Mouse (Mus musculus) forebrain, embryonic 12.5 days (tissue): ENCODE results near the gene Scn3a. TPM values are rescaled to one million over a fixed set of nuclear protein-coding genes. Genes with fewer than 3 reads are reported as not detected.
"Not testable (repeated sequence)": the region's sequence is repeated elsewhere in the genome, so short reads cannot be mapped to it uniquely, and the experiment has no call there.

Source experiments
- ATAC-seq: fragments of 200-750 bp; cut with Nextera tagmentation; 2 replicates; pipeline ENCODE4 v1.8.0; 2017; ENCODE audit warnings: moderate TSS enrichment; ENCODE audit not compliant: low FRiP score
- H3K27ac ChIP-seq: fragments of 300-500 bp; sonication (generic); 2 replicates; pipeline ENCODE4 v1.5.1; 2016; ENCODE audit warnings: mild to moderate bottlenecking
- H3K27me3 ChIP-seq: fragments of 300-500 bp; sonication (generic); 2 replicates; pipeline ENCODE4 v1.6.1; 2016; ENCODE audit warnings: mild to moderate bottlenecking
- H3K36me3 ChIP-seq: fragments of 300-500 bp; sonication (generic); replicated peaks from 2 replicates; pipeline ENCODE4 v1.6.1; 2016; ENCODE audit warnings: mild to moderate bottlenecking
- H3K4me1 ChIP-seq: fragments of 300-500 bp; sonication (generic); 2 replicates; pipeline ENCODE4 v1.6.1; 2016
- H3K4me2 ChIP-seq: fragments of 300-500 bp; sonication (generic); 2 replicates; pipeline ENCODE4 v1.6.1; 2016; ENCODE audit warnings: mild to moderate bottlenecking, moderate library complexity
- H3K4me3 ChIP-seq: fragments of 300-500 bp; sonication (generic); replicated peaks from 2 replicates; pipeline ENCODE4 v1.5.1; 2016; ENCODE audit warnings: mild to moderate bottlenecking
- H3K9ac ChIP-seq: fragments of 300-500 bp; sonication (generic); 2 replicates; pipeline ENCODE4 v1.6.1; 2016; ENCODE audit warnings: mild to moderate bottlenecking
- H3K9me3 ChIP-seq: fragments of 300-500 bp; sonication (generic); 2 replicates; pipeline ENCODE4 v1.6.1; 2016
- WGBS: fragments of 180-500 bp; shearing (Covaris S2); methylation state at CpG from one replicate; pipeline ENCODE4 v1.1.7; 2016; 5-methylcytosine and 5-hydroxymethylcytosine counted together
- polyA plus RNA-seq: library from polyadenylated mRNA; unstranded; fragments of >200 nt; fragmentation: Nextera tagmentation; extraction: Ambion mirVana; gene quantifications from 2 replicates; pipeline ENCODE4 v1.2.1, GENCODE M21; 2016

The Scn3a gene
- polyA plus RNA-seq, 1 experiment from 2014 or later: 40.8 TPM

DNA sequence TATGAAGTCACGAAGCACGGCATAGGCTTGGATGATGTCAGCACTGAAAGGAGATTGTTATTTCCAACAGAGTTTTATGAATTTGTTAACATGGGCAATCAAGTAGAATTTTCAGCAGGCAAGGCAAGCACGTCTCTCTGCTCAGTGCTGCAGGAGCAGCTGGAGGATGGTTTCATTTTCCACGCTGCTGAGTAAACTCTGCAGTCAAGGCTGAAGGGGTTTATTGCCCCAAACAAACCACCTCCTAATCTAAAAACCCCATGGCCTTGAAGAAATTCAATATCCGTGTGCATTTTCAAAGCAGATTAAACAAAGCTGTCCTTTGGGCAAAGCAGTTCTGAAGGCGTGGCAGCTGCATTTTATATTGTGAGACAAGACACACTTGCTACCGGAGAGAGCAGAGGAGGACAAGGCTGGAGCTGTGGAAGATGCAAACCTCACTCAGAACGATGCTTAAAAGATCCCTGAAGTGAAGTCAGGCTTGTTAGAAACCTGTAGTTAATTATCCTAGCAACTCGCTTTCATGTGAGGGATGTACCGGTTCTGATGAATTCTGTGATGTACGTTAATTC lies 96.0 kb downstream of the Scn3a start:
- Histone ChIP-seq H3K4me3 (no peak overlapping the region), H3K9me3 (no peaks in the 10 kb centered on the region), H3K27me3 (no peaks in the 10 kb centered on the region), H3K4me1 (no peaks in the 10 kb centered on the region), H3K9ac (no peak overlapping the region), H3K4me2 (no peak overlapping the region), H3K36me3 (peaks cover 7% of the 10 kb centered on the region), H3K27ac (0 out of 2 replicates have a peak overlapping the region, but pooled peaks have one; percentile 13)
- 62% methylated on average over 11 of the region's 11 CpGs for WGBS
- ATAC-seq: no peak

DNA sequence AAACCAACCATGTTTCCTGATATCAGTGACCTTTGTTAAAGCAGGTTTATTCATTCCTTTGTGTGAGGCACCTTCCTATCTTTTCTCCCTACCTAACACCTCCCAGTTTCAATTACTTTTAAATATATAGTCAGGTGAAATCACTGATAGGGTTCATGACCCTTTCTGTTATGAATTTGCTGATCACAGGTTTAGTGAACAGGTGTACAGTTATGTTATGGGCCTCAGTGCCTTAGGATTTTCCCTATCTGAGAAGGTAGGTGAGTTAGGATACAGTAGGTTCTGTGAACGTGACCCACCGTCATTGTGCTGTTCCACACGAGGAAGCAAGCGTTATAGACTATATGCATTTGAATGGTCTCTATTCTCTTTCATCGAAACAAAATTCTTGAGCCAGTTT lies 101.7 kb downstream of the Scn3a start:
- H3K4me2 ChIP-seq: no peak overlapping the region
- ATAC-seq: no peak
- no peaks in the 10 kb centered on the region for H3K27me3 ChIP-seq
- no peak overlapping the region for H3K9ac ChIP-seq
- peaks cover 13% of the 10 kb centered on the region; the same call in 1 of the 2 replicates for H3K36me3 ChIP-seq
- 95% methylated on average over 5 of the region's 5 CpGs for WGBS
- H3K4me1 ChIP-seq: no peaks in the 10 kb centered on the region
- no peaks in the 10 kb centered on the region for H3K9me3 ChIP-seq
- H3K27ac ChIP-seq: no peak overlapping the region
- no peak overlapping the region for H3K4me3 ChIP-seq

DNA sequence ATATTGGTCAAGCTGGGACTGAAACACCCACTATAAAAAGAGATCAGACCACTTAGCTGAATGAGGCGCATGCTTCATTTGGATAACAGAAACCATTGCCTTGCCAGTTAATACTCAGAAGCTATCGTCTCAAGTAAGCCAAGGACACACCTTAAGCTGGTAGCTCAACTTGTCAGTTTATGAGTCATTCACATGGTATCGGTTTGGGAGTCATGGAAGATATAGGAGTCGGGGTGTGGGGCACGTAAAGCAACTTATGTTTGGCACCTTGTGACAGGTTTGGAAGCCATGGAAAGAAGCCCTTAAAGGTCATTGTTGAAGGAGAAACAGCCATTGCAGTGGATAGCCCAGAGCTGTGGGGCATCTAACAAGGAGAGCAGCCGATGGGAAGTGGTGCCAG lies 113.7 kb downstream of the Scn3a start:
- Histone ChIP-seq H3K27me3 (no peaks in the 10 kb centered on the region), H3K27ac (no peak overlapping the region), H3K9ac (no peak overlapping the region), H3K4me1 (peaks cover 9% of the 10 kb centered on the region; the same call in 1 of the 2 replicates), H3K36me3 (no peaks in the 10 kb centered on the region), H3K9me3 (no peaks in the 10 kb centered on the region), H3K4me2 (no peak overlapping the region), H3K4me3 (no peak overlapping the region)
- 96% methylated on average over 6 of the region's 6 CpGs for WGBS
- ATAC-seq: no peak

DNA sequence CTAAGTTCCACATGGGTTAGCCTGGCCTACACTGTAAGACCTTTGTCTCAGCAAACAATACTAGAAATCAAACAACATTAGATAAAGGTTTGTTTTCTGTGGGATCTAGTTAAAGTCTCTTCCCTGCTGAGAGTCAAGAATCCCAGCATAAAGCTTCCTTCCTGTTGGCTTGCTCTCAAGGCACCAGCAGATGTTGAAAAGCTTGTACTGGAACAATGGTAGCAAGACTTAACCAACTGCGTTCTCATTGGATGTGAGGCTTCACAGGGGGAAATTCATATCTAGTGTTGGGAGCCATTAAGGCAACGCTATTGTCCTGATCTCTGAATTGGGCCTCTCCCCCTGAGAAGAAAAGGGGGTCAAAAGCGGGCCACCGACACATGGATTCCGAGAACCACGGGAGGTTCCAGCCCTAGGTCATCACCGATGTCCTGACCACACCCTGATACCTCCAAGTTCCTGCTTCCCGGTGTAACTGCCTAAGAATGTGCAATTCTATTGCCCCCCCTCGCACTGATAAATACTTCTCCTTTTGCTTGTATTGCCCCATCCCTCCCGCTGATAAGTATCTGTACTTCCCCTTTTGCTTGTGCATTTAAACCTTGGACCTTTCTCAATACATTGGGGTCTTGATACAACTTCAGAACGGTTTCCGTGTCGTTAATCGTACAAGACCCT lies 115.9 kb downstream of the Scn3a start:
- not testable (repeated sequence) for H3K4me2 ChIP-seq, H3K4me3 ChIP-seq, H3K36me3 ChIP-seq, H3K9me3 ChIP-seq, H3K27ac ChIP-seq, H3K4me1 ChIP-seq, H3K27me3 ChIP-seq, H3K9ac ChIP-seq, ATAC-seq
- WGBS: 94% methylated on average over 14 of the region's 14 CpGs

- no peaks in the 10 kb centered on the region for H3K36me3 ChIP-seq
- peak; percentile 46; the same call in 1 of the 2 replicates for ATAC-seq
- no peak overlapping the region for H3K4me2 ChIP-seq
- H3K27ac ChIP-seq: no peak overlapping the region
- H3K4me1 ChIP-seq: peaks cover 6% of the 10 kb centered on the region; the same call in 1 of the 2 replicates
- no peak overlapping the region for H3K4me3 ChIP-seq
- no peak overlapping the region for H3K9ac ChIP-seq
- H3K9me3 ChIP-seq: no peaks in the 10 kb centered on the region
- 38% methylated on average over 2 of the region's 2 CpGs for WGBS
- H3K27me3 ChIP-seq: no peaks in the 10 kb centered on the region
Measured at GRCm38 (mm10) chr2:65450449-65451360, 116.7 kb downstream of the Scn3a start.

DNA sequence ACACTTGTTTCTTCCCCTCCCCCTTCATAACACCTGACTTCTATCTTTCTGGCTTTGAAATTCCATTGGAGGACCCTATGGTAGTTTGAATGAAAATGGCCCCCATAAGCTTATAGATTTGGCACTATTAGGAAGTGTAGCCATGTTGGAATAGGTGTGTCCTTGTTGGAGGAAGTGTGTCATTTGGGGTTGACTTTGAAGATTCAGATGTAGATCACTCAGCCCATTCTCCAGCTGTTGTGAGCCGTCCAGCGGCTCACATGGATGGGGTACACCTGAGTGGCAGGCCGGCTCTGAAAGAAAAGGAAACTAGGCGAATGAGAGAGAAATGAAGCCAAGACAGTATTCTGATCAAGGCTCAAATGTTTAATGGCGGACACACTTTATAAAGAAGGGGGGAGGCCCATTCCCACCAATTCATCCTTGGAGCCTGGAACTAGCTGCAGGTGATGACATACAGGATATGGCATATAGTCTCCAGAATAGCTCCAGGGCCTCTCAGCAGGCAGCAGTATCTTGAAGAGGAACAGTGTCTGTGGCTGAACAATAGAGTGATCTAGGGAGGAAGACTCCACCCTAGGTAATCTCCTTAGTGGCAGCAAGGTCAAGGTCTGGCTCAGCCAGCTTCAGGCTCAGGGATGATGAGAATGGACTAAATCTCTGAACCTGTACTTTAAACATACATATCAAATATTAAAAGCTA lies 118.2 kb downstream of the Scn3a start:
- H3K9ac ChIP-seq: no peak overlapping the region
- 91% methylated on average over 5 of the region's 5 CpGs for WGBS

DNA sequence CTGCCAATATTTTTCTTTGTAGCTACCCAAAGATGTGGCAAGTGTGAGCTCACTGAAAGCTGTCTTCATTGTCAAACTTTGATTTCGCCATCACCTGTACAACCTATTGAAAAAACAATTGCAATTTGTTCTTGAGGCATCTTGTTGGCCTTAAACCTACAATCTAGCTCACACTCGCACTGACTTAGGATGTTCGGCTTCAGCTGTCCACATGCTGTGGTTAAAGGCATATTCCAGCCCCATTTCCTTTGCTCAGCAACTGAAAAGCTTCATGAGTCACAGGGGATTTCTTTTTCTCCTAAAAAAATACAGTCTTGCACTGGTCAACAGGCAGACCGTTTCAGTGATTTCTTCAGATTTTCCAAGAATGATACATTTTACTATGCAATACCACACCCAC lies 124.3 kb downstream of the Scn3a start:
- Histone ChIP-seq H3K27ac (no peak overlapping the region), H3K36me3 (no peaks in the 10 kb centered on the region), H3K4me1 (no peaks in the 10 kb centered on the region), H3K4me2 (no peak overlapping the region), H3K27me3 (no peaks in the 10 kb centered on the region), H3K9ac (no peak overlapping the region), H3K9me3 (no peaks in the 10 kb centered on the region), H3K4me3 (no peak overlapping the region)
- 89% methylated on average over 4 of the region's 4 CpGs for WGBS
- ATAC-seq: no peak

More for the DNA sequence above, 118.2 kb downstream of the Scn3a start:
- Histone ChIP-seq H3K9me3 (no peaks in the 10 kb centered on the region), H3K4me3 (no peak overlapping the region), H3K36me3 (no peaks in the 10 kb centered on the region), H3K4me2 (no peak overlapping the region), H3K27ac (no peak overlapping the region), H3K27me3 (no peaks in the 10 kb centered on the region), H3K4me1 (peaks cover 6% of the 10 kb centered on the region; the same call in 1 of the 2 replicates)
- ATAC-seq: no peak

- Histone ChIP-seq H3K9me3 (no peaks in the 10 kb centered on the region), H3K9ac (no peak overlapping the region), H3K4me2 (no peak overlapping the region), H3K36me3 (no peaks in the 10 kb centered on the region), H3K27me3 (no peaks in the 10 kb centered on the region), H3K27ac (no peak overlapping the region), H3K4me3 (no peak overlapping the region), H3K4me1 (no peaks in the 10 kb centered on the region)
- 79% methylated on average over 5 of the region's 5 CpGs for WGBS
- no peak for ATAC-seq
Measured at GRCm38 (mm10) chr2:65441566-65441965, 125.9 kb downstream of the Scn3a start.

DNA sequence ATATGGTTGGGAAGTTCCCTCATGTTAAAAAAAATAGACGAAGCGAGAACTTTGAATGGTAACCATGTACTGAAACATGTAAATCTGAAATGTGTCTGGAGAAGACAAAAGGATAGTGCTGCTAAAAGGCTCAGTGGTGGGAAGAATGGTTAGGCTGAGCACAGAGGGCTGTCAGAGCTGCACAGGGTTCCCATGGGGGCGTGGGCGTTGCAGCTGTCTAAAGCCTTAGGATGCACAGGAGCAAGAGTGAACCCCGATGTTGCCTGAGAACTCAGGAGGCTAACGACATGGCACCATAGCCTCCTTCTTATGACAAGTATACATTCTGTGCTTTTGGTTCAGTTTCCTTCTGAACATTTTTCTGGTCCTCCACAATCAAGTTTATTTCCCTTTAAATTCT lies 126.3 kb downstream of the Scn3a start:
- no peak overlapping the region for H3K4me3 ChIP-seq
- ATAC-seq: no peak
- no peaks in the 10 kb centered on the region for H3K9me3 ChIP-seq
- 84% methylated on average over 6 of the region's 6 CpGs for WGBS
- H3K4me2 ChIP-seq: no peak overlapping the region
- H3K4me1 ChIP-seq: no peaks in the 10 kb centered on the region
- H3K27ac ChIP-seq: no peak overlapping the region
- no peaks in the 10 kb centered on the region for H3K36me3 ChIP-seq
- H3K27me3 ChIP-seq: no peaks in the 10 kb centered on the region
- H3K9ac ChIP-seq: no peak overlapping the region

DNA sequence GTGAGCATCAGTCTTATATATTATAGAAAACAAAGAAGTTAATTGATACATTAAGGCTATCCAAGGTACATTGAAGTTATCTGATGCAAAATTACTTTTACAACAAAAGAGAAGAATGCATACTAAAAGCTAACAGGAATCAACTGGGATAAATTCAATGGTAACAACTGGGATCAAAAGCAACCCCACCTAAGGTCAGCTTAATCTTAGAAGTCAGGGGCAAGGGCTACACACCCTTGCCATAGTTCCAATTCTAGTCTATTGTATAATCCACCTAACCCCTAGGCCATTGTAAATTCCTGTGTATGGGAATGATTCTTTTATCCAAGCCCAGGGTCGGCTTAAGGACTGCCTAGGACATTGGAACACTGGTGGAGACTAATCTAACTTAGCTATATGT lies 130.5 kb downstream of the Scn3a start:
- Histone ChIP-seq H3K9me3 (no peaks in the 10 kb centered on the region), H3K4me1 (no peaks in the 10 kb centered on the region), H3K36me3 (no peaks in the 10 kb centered on the region), H3K9ac (no peak overlapping the region), H3K4me2 (no peak overlapping the region), H3K27me3 (no peaks in the 10 kb centered on the region), H3K4me3 (no peak overlapping the region), H3K27ac (no peak overlapping the region)
- no peak for ATAC-seq
- WGBS: 43% methylated on average over 1 of the region's 1 CpGs

DNA sequence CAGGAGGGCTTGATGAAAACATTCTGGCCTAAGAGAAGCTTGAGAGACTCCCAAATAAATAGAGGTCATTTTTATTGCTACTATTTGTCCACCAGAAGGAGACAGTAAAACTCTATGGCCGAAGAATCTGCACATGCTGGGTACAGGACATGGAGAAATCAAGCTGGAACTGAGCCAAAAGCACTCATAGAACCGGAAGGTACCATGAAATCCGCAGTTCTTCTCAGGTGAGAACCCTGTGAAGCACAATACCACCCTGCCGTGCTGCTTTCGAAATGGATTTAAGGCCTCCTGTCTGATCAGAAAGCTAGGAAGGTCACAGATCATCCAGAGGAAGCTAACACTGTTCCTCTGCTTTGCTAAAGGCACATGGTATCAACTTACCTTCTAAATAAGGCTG lies 143.9 kb downstream of the Scn3a start:
- 67% methylated on average over 5 of the region's 5 CpGs for WGBS

More for the DNA sequence above, 143.9 kb downstream of the Scn3a start:
- H3K27ac ChIP-seq: no peak overlapping the region
- H3K4me2 ChIP-seq: no peak overlapping the region
- no peak overlapping the region for H3K4me3 ChIP-seq
- H3K4me1 ChIP-seq: peaks cover 8% of the 10 kb centered on the region; the same call in 1 of the 2 replicates
- ATAC-seq: no peak
- no peaks in the 10 kb centered on the region for H3K36me3 ChIP-seq
- no peaks in the 10 kb centered on the region for H3K27me3 ChIP-seq
- no peaks in the 10 kb centered on the region for H3K9me3 ChIP-seq
- no peak overlapping the region for H3K9ac ChIP-seq
